Mouse (Mus musculus) myocyte (in vitro differentiated cells): ENCODE data around the gene Rasgrp4.

ENCODE experiments used
- MYOG ChIP-seq, 3 experiments: IDR thresholded peaks; one replicate each; pipeline ENCODE4 v1.6.1; 2011; ENCODE audit warnings: control low read depth in 2 of 3, low read depth in 2 of 3, mild to moderate bottlenecking in 2 of 3; ENCODE audit not compliant: insufficient read length in 2 of 3, control insufficient read depth in 1 of 3, insufficient read depth in 1 of 3
- POLR2A ChIP-seq: IDR thresholded peaks from one replicate; pipeline ENCODE4 v1.6.1; 2011; ENCODE audit warnings: low read depth, mild to moderate bottlenecking, control low read depth, moderate library complexity; ENCODE audit not compliant: insufficient read length
- POLR2AphosphoS2 ChIP-seq: IDR thresholded peaks from one replicate; pipeline ENCODE4 v1.6.1; 2011; ENCODE audit warnings: low read depth, control low read depth; ENCODE audit not compliant: insufficient read length

DNA sequence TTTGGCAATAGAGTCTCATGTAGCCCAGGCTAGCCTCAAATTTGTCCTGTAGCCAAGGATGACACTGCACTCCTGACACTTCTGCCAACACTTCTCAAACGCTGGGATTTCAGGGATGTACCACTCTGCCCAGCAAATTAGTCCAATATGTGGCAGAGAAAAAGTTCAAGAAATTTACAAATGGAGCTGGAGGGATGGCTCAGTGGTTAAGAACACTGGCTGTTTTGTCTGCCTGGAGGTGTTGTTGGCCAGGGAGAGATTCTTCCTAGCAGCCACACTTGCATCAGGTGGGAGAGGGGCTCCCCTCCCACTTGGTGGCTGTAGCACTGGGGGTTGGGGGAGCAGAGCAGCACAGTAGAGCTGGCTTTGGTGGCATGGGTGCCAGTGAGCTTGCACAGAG is 15.1 kb upstream of the Rasgrp4 start:
- TF ChIP-seq POLR2A (no peak), MYOG (IDR thresholded peaks at IDR 0.05; ENCODE audit: control insufficient read depth in 1 of 3, insufficient read depth in 1 of 3, insufficient read length in 2 of 3, low read depth in 2 of 3) (no peak), POLR2AphosphoS2 (no peak)
